Mouse (Mus musculus) erythroblast, embryonic 14.5 days (primary cell): Measurements from ENCODE around the gene Patj.

Experiments
- GATA1 ChIP-seq: IDR thresholded peaks from 2 replicates; pipeline ENCODE4 v1.6.1; 2012; ENCODE audit warnings: low read length, inconsistent platforms, mixed read lengths
- TAL1 ChIP-seq: IDR thresholded peaks from 3 replicates; pipeline ENCODE4 v1.6.1; 2012; ENCODE audit warnings: low read length, inconsistent platforms, mixed read lengths

GRCm38 (mm10) chr4:98385036-98385435 is 10.5 kb upstream of the Patj start:
- TF ChIP-seq GATA1, result no peak
- no peak for TF ChIP-seq TAL1
